Mouse (Mus musculus) hindbrain, embryonic 16.5 days (tissue): ENCODE results near the gene Uvssa. TPM values are rescaled to one million over a fixed set of nuclear protein-coding genes. Genes with fewer than 3 reads are reported as not detected.

Experiments used
- ATAC-seq: fragments of 200-750 bp; cut with Nextera tagmentation; 2 replicates; pipeline ENCODE4 v1.8.0; 2017; ENCODE audit warnings: moderate TSS enrichment, moderate library complexity
- H3K27ac ChIP-seq: fragments of 300-500 bp; sonication (generic); 2 replicates; pipeline ENCODE4 v1.5.1; 2014; ENCODE audit warnings: low read depth, mild to moderate bottlenecking, control low read depth, low read length, moderate library complexity
- H3K27me3 ChIP-seq: fragments of 300-500 bp; sonication (generic); replicated peaks from 2 replicates; pipeline ENCODE4 v1.6.1; 2014; ENCODE audit warnings: low read length; ENCODE audit not compliant: control insufficient read depth, insufficient read depth
- H3K36me3 ChIP-seq: fragments of 300-500 bp; sonication (generic); 2 replicates; pipeline ENCODE4 v1.6.1; 2014; ENCODE audit warnings: mild to moderate bottlenecking, low read length, moderate library complexity, mixed read lengths; ENCODE audit not compliant: control insufficient read depth, insufficient read depth
- H3K4me1 ChIP-seq: fragments of 300-500 bp; sonication (generic); 2 replicates; pipeline ENCODE4 v1.6.1; 2014; ENCODE audit warnings: low read depth, low read length; ENCODE audit not compliant: control insufficient read depth, insufficient read depth
- H3K4me2 ChIP-seq: fragments of 300-500 bp; sonication (generic); 2 replicates; pipeline ENCODE4 v1.6.1; 2014; ENCODE audit warnings: mild to moderate bottlenecking, low read length, control low read depth, moderate library complexity
- H3K4me3 ChIP-seq: fragments of 300-500 bp; sonication (generic); 2 replicates; pipeline ENCODE4 v1.5.1; 2014; ENCODE audit warnings: mild to moderate bottlenecking, low read length, control low read depth, moderate library complexity
- H3K9ac ChIP-seq: fragments of 300-500 bp; sonication (generic); 2 replicates; pipeline ENCODE4 v1.6.1; 2014; ENCODE audit warnings: low read depth, mild to moderate bottlenecking, control low read depth, low read length, moderate library complexity
- H3K9me3 ChIP-seq: fragments of 300-500 bp; sonication (generic); 2 replicates; pipeline ENCODE4 v1.6.1; 2014; ENCODE audit warnings: mild to moderate bottlenecking, low read length, moderate library complexity; ENCODE audit not compliant: control insufficient read depth
- WGBS: fragments of 180-500 bp; shearing (Covaris S2); extraction: QIAGEN DNeasy Blood & Tissue Kit; methylation state at CpG from one replicate; pipeline ENCODE4 v1.1.7; 2014; 5-methylcytosine and 5-hydroxymethylcytosine counted together
- polyA plus RNA-seq: library from polyadenylated mRNA; unstranded; fragments of >200 nt; fragmentation: Nextera tagmentation; extraction: Ambion mirVana; gene quantifications from 2 replicates; pipeline ENCODE4 v1.2.1, GENCODE M21; 2015

Gene Uvssa
- polyA plus RNA-seq, 1 experiment from 2014 or later = 6.2 TPM

GRCm38 (mm10) chr5:33432057-33432935 lies 53.9 kb downstream of the Uvssa start:
- no peak for ATAC-seq
- Histone ChIP-seq H3K4me1 (peaks cover 19% of the 10 kb centered on the region), H3K27me3 (peaks cover 72% of the 10 kb centered on the region), H3K27ac (no peak overlapping the region), H3K36me3 (no peaks in the 10 kb centered on the region), H3K9ac (no peak overlapping the region), H3K9me3 (no peaks in the 10 kb centered on the region), H3K4me3 (peak overlapping the region; percentile 11; the same call in 1 of the 2 replicates), H3K4me2 (no peak overlapping the region)
- WGBS = under 1% methylated on average over 39 of the region's 39 CpGs

- H3K27ac ChIP-seq = no peak within 1 kb of the TSS
- H3K9ac ChIP-seq = peak within 1 kb of the TSS; percentile 31
- H3K4me3 ChIP-seq = peak within 1 kb of the TSS; percentile 35
- H3K27me3 ChIP-seq = peaks cover 69% of the 10 kb centered on the region
- H3K4me1 ChIP-seq = peaks cover 19% of the 10 kb centered on the region
- no peaks in the 10 kb centered on the region for H3K9me3 ChIP-seq
- under 1% methylated on average over 68 of the region's 90 CpGs for WGBS
- peak within 1 kb of the TSS; percentile 50 for H3K4me2 ChIP-seq
- no peaks in the 10 kb centered on the region for H3K36me3 ChIP-seq
- no peak for ATAC-seq
Observed at GRCm38 (mm10) chr5:33433201-33434138, 55.1 kb downstream of the Uvssa start, which contains the start of gene Nkx1-1. Nkx1-1 (minus strand) TSS chr5:33433976.

- WGBS = 0% methylated on average over 58 of the region's 60 CpGs
- no peak; the same call in 1 of the 2 replicates for ATAC-seq
- Histone ChIP-seq H3K9ac (peak overlapping the region; percentile 31), H3K4me2 (peak overlapping the region; percentile 50), H3K27ac (no peak overlapping the region), H3K9me3 (no peaks in the 10 kb centered on the region), H3K4me1 (peaks cover 19% of the 10 kb centered on the region), H3K36me3 (no peaks in the 10 kb centered on the region), H3K27me3 (peaks cover 69% of the 10 kb centered on the region), H3K4me3 (peak overlapping the region; percentile 35)
Observed at GRCm38 (mm10) chr5:33434141-33434780, 55.9 kb downstream of the Uvssa start.

GRCm38 (mm10) chr5:33435151-33435550 lies 56.8 kb downstream of the Uvssa start:
- H3K4me3 ChIP-seq = no peak overlapping the region
- peaks cover 65% of the 10 kb centered on the region for H3K27me3 ChIP-seq
- ATAC-seq = no peak
- no peak overlapping the region for H3K4me2 ChIP-seq
- no peak overlapping the region for H3K27ac ChIP-seq
- H3K36me3 ChIP-seq = no peaks in the 10 kb centered on the region
- WGBS = 2% methylated on average over 26 of the region's 26 CpGs
- H3K4me1 ChIP-seq = peaks cover 19% of the 10 kb centered on the region
- no peaks in the 10 kb centered on the region for H3K9me3 ChIP-seq
- no peak overlapping the region for H3K9ac ChIP-seq

GRCm38 (mm10) chr5:33435941-33436340 lies 57.6 kb downstream of the Uvssa start:
- ATAC-seq = no peak
- H3K9me3 ChIP-seq = no peaks in the 10 kb centered on the region
- no peak overlapping the region for H3K4me3 ChIP-seq
- no peak overlapping the region for H3K27ac ChIP-seq
- H3K9ac ChIP-seq = no peak overlapping the region
- H3K36me3 ChIP-seq = no peaks in the 10 kb centered on the region
- no peak overlapping the region for H3K4me2 ChIP-seq
- WGBS = 1% methylated on average over 4 of the region's 4 CpGs
- peaks cover 66% of the 10 kb centered on the region for H3K27me3 ChIP-seq
- H3K4me1 ChIP-seq = peaks cover 15% of the 10 kb centered on the region

GRCm38 (mm10) chr5:33438214-33438613 lies 59.9 kb downstream of the Uvssa start:
- peak; percentile 35; the same call in 1 of the 2 replicates for ATAC-seq
- Histone ChIP-seq H3K4me3 (no peak overlapping the region), H3K27ac (no peak overlapping the region), H3K36me3 (no peaks in the 10 kb centered on the region), H3K27me3 (peaks cover 72% of the 10 kb centered on the region), H3K4me2 (no peak overlapping the region), H3K9ac (no peak overlapping the region), H3K4me1 (peaks cover 15% of the 10 kb centered on the region), H3K9me3 (no peaks in the 10 kb centered on the region)
- WGBS = 4% methylated on average over 23 of the region's 23 CpGs

GRCm38 (mm10) chr5:33442927-33443710 lies 64.8 kb downstream of the Uvssa start:
- Histone ChIP-seq H3K4me2 (peak overlapping the region; percentile 88), H3K4me3 (peak overlapping the region; percentile 47), H3K4me1 (peaks cover 8% of the 10 kb centered on the region), H3K27ac (no peak overlapping the region), H3K27me3 (peaks cover 39% of the 10 kb centered on the region), H3K36me3 (no peaks in the 10 kb centered on the region), H3K9ac (peak overlapping the region; percentile 62), H3K9me3 (no peaks in the 10 kb centered on the region)
- 5% methylated on average over 56 of the region's 56 CpGs for WGBS
- ATAC-seq = peak; percentile 62

- no peak overlapping the region for H3K4me2 ChIP-seq
- no peaks in the 10 kb centered on the region for H3K9me3 ChIP-seq
- no peaks in the 10 kb centered on the region for H3K36me3 ChIP-seq
- 44% methylated on average over 9 of the region's 9 CpGs for WGBS
- H3K4me3 ChIP-seq = no peak overlapping the region
- H3K9ac ChIP-seq = no peak overlapping the region
- peaks cover 8% of the 10 kb centered on the region for H3K4me1 ChIP-seq
- peaks cover 36% of the 10 kb centered on the region for H3K27me3 ChIP-seq
- no peak for ATAC-seq
- H3K27ac ChIP-seq = no peak overlapping the region
Observed at GRCm38 (mm10) chr5:33443794-33444193, 65.4 kb downstream of the Uvssa start.
